Mouse (Mus musculus) right cerebral cortex, adult 18-20 months (tissue): ENCODE results near the gene Bcar3.

ENCODE experiments used
- DNase-seq: peaks from one replicate; pipeline ENCODE4 v3.0.0; 2022; ENCODE audit warnings: mixed read lengths

Bcar3 gene

GRCm38 (mm10) chr3:122337992-122338391 is 44.1 kb downstream of the Bcar3 start:
- DNase-seq = no peak

DNA sequence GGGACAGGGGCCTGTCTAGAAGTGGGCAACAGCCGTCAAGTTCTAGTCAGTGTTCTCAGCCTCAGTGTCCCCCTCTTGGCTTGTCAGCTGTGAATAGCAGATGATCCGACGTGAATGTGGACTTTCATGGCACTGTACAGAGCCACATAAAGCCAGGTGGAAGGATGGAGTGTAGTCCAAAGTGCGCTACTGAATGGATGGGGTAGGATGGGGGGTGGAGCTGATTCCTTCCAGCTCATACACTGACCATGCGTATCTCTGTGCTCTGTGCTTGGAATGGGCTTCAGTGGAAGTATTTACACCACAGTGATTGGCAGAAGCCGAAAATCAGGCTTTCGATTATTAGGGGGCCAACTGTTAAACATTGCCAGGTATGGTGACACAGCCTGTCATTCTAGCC is 45.0 kb downstream of the Bcar3 start:
- no peak for DNase-seq

GRCm38 (mm10) chr3:122340135-122341068 is 46.5 kb downstream of the Bcar3 start:
- DNase-seq = no peak

DNA sequence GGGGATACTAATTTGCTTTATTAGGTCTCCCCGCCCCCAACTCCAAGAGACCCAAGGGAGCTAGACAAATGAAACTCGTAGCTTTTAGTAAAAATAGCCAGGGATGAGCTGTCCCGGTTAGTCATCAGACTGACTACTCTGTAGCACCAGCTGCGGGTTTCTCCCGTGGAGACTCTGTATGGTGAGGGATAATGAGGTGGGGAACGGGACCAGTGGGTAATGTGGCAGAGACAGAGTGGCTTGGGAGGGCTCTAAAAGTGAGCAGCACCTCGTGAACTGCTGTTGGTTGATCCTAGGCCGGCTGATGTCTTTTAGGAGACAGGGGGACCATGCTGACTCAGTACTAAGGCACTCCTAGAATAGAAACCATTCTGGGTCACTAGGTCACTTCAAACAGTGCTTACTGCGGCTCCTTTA is 49.5 kb downstream of the Bcar3 start:
- DNase-seq = peak; percentile 58

GRCm38 (mm10) chr3:122344350-122344749 is 50.4 kb downstream of the Bcar3 start:
- no peak for DNase-seq

GRCm38 (mm10) chr3:122345977-122346472 is 52.1 kb downstream of the Bcar3 start:
- no peak for DNase-seq

- no peak for DNase-seq
Measured at GRCm38 (mm10) chr3:122346600-122346999, 52.7 kb downstream of the Bcar3 start.

GRCm38 (mm10) chr3:122348677-122349076 is 54.7 kb downstream of the Bcar3 start:
- DNase-seq = no peak

DNA sequence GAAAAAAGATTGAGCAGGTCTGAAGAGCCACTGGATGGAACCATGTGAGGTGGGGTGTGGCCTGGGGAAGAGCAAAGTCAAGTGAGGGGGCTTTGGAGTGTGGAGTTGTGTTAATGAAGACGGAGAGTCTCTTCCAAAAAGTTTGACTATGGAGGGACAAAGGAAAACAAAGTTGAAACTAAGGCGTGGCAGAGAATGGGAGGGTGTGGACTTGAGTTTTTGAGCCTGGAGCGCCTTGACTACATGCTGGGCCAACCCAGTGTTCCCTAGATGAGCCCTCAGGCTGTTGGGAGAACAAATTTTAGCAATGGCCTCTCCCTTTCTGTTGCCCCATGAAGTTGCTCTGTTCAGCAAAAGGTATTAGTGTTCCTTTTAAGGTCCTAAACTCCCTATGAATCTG is 58.9 kb downstream of the Bcar3 start:
- no peak for DNase-seq

DNA sequence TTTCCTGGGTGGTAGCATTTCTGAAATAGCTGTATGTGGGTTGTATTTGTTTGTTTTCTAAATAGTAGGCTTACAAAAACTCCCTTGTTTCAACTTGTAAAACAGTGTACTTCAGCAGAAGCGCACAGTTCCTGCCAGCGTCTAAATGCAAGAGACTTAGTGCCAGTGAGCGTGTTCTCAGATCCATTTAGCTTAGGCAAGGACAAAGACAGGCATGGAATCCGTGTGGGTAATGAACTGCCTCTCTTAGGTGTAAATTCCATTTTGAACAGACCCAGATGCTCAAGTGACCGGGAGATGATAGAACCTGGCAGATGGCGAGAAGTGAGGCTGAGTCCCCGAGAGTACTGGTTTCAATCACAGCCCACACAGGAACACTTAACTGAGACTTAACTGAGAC is 65.5 kb downstream of the Bcar3 start:
- DNase-seq = no peak

DNA sequence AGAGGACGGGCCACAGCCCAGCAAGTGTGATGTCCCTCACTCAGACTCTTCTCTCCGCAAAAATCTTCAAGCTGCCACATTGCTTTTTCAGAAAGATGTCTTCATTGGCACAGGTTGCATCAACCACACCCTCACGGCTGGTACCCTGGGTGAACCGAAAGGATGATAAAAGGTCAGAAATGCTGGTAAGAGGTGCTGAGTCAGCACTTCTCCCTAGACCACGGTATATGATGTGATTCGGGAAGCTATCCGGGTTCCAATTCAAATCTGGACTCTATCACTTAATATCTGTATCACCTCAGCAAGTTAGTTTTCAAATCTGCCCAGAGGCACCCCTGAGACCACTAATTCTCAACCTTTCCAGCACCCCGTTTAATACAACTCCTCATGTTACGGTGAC is 66.0 kb downstream of the Bcar3 start:
- no peak for DNase-seq

GRCm38 (mm10) chr3:122360721-122361138 is 66.8 kb downstream of the Bcar3 start:
- no peak for DNase-seq

- no peak for DNase-seq
Measured at GRCm38 (mm10) chr3:122362719-122363118, 68.8 kb downstream of the Bcar3 start.

DNA sequence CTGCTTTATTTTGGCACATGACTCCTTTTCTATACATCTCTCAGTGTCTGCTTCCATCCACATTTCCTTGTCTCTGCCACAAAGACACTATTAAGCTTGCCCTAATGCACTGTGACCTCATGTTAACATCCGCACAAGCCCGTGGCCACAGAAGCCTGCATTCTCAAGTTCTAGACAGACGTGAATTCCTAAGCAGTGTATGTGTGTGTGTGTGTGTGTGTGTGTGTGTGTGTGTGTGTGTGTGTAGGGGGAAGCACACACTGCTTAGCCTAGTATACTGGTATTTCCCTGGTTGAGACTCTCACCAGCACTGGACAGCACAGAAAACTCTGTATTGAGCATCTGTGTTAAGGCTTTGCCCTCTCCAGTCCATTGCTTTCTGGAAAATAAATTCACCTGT is 70.6 kb downstream of the Bcar3 start:
- DNase-seq = no peak

GRCm38 (mm10) chr3:122365326-122365725 is 71.4 kb downstream of the Bcar3 start:
- DNase-seq = no peak

GRCm38 (mm10) chr3:122371646-122372341 is 77.9 kb downstream of the Bcar3 start:
- DNase-seq = no peak

GRCm38 (mm10) chr3:122372617-122373016 is 78.7 kb downstream of the Bcar3 start:
- DNase-seq = no peak

- no peak for DNase-seq
Measured at GRCm38 (mm10) chr3:122376011-122376410, 82.1 kb downstream of the Bcar3 start.

DNA sequence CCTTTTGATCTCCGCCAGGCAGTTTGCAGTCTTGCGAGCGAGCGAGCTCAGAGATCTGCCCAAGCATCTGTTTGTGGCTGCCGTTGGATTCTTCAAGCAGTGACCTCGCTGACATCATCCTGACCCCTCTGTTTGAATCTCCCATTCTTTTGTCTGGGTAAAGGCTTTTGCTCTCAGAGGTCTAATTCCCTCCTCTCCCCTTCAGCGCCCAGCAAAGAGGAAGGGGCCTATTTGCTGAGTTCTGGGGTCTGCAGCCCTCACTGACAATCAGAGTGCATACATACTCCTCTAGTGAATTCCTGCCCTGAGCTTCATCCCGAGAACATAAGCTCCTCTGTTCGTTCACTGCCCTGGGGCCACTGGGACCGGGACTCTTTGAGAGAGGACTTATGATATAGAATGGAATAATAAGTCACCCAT is 82.5 kb downstream of the Bcar3 start:
- DNase-seq = no peak

- DNase-seq = no peak
Measured at GRCm38 (mm10) chr3:122376841-122377464, 83.0 kb downstream of the Bcar3 start.

DNA sequence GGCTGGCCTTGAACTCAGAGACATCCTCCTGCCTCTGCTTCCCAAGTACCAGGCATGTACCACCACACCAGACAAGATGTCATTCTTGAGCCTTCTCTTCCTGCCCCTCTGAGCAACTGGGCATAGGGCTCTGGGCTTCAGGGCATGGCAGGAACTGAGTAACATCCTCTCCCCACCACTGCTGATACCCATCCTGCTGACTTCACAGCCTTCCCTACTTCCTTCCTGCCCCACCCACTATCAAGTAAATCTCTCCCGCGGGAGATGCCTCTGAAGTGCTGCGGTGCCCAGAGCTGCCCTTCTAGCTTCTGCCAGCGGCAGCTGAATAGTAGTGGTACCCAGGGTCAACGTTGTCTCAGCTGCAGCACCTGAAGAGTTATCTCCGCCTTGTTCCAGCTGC is 84.7 kb downstream of the Bcar3 start:
- DNase-seq = no peak

DNA sequence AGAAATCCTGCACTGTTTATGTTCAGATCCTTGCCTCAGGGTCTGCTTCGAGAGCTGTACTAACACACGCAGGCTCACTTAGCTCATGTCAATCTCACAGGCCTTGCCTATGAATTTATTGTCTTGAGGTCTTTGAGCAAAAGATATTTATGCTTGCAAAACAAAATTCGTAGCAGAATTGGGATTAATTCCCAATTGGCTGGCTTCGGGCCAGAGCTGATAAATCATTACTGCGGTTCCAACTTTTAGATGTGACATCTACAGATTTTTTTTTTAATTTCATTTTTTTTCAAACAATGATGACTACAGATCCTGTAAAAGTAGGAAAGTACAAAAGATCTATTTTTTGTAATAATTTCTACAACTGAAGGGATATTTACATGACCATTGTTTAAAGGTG is 86.8 kb downstream of the Bcar3 start:
- DNase-seq = no peak

GRCm38 (mm10) chr3:122381591-122381990 is 87.7 kb downstream of the Bcar3 start:
- no peak for DNase-seq
